Mouse (Mus musculus): ENCODE results near the gene Pde4b. TPM values are rescaled to one million over a fixed set of nuclear protein-coding genes. Genes with fewer than 3 reads are reported as not detected.

The Pde4b gene
- polyA plus RNA-seq, 1 experiment from 2014 or later: 21.8 TPM

DNA sequence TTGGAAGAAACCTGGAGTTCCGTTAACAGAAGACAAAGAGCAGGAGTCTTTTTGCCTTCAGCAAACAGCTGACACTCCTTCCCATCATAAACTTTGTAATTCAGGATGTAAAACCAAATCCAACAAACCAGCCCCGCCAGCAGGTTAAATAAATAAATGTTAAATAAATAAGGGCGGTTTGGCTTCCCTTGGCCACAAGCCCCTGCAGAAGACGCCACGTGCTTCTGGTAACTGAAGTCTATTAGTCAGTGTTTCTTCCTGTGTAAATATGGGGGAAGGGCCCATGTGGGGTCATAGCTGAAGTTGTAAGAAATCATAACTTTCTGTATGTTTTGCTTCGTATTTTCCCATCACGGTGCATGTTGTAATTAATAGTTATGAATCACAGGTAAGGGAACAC, 440.0 kb downstream of the Pde4b start:
- Histone ChIP-seq H3K4me2 (no peak overlapping the region), H3K4me1 (replicated peaks) (no peaks in the 10 kb centered on the region), H3K4me3 (no peak overlapping the region), H3K27me3 (no peaks in the 10 kb centered on the region), H3K27ac (replicated peaks) (no peak overlapping the region), H3K9ac (no peak overlapping the region), H3K36me3 (no peaks in the 10 kb centered on the region), H3K9me3 (no peaks in the 10 kb centered on the region)
- WGBS: 80% methylated on average over 7 of the region's 7 CpGs
- ATAC-seq (ENCODE audit: low read depth): no peak

DNA sequence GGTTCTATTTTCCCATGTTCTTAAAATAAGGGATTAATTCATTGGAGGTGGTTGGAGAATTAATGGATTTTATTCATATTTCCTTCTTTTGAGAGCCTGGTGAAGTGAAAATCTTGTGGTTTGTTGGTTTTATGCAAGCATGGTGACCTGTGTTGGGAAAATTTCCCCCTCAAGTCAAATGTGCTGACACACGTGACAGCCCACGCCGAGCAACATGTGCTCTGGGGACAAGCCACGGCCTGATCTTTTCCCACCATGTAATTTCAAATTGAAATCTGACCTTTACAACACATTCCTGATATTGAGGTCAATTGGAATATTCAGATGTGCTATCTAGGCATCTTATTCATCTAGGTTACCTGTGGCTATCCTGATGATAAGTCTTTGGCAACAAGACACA, 443.5 kb downstream of the Pde4b start:
- Histone ChIP-seq H3K4me1 (replicated peaks) (peaks cover 14% of the 10 kb centered on the region), H3K27me3 (no peaks in the 10 kb centered on the region), H3K36me3 (no peaks in the 10 kb centered on the region), H3K4me3 (no peak overlapping the region), H3K9me3 (no peaks in the 10 kb centered on the region), H3K9ac (no peak overlapping the region), H3K27ac (replicated peaks) (no peak overlapping the region), H3K4me2 (no peak overlapping the region)
- WGBS: 92% methylated on average over 4 of the region's 4 CpGs
- no peak for ATAC-seq (ENCODE audit: low read depth)

DNA sequence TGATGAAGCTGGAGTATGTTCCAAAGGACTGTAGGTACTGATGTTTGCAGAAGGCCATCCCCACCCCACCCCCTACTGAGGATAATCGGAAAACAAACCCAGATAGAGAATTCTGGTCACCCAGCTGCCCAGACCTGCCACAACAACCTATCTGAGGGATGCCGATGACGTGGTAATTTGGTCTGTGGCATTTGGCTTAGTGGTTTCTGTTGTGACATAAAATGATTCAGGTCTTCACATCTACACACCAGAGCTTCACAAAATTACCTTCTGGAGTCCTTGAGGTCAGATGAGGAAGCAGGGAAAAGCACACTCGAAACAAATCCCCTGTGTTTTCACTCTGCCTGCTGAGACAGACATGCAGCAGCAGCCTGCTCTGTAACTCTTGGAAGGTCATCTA, 444.4 kb downstream of the Pde4b start:
- no peaks in the 10 kb centered on the region for H3K27me3 ChIP-seq
- no peak overlapping the region for H3K9ac ChIP-seq
- no peak overlapping the region for H3K4me2 ChIP-seq
- H3K27ac ChIP-seq (replicated peaks): no peak overlapping the region
- no peak for ATAC-seq (ENCODE audit: low read depth)
- peaks cover 14% of the 10 kb centered on the region for H3K4me1 ChIP-seq (replicated peaks)
- H3K36me3 ChIP-seq: no peaks in the 10 kb centered on the region
- H3K9me3 ChIP-seq: no peaks in the 10 kb centered on the region
- 76% methylated on average over 4 of the region's 4 CpGs for WGBS
- no peak overlapping the region for H3K4me3 ChIP-seq

DNA sequence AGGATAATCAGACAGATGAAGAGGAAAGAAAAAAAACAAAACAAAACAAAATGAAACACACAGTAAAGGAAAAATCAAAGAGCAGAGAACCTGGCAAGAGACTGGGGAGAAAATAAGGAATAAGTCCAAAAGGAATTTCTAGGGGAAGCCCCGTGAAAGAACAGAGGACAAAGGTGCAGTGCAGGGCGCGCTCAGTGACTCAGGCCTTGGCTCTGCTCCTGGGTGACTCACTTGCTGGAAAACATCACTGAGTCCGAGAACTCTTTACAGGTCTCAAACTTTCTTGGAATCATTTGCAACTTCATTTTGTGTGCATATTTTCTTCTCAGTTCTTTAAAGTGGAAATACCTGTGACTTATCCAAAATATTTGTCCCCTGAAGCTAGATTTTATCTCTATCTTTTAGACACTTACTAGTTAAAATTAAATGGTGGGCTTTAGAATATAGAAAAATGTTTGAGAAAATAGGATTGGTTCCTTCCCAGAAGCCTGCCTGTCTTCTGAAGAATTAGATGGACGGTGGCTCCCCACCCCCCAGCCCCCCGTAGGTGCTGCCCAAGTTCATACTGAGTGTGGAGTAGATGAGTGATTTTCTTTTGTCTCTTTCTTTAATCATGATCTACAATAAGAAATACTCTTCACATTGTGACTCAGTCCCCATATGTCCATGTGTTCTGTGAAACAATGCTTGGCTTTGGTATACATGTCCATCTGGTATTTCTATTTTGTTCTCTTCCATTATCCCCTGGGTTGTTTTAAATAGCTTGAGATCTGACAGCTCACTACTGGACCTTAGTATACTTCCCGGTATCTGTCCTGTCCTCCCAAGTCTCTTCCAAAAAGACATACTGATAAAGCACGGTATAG, 446.1 kb downstream of the Pde4b start:
- Histone ChIP-seq H3K36me3 (no peaks in the 10 kb centered on the region), H3K27me3 (no peaks in the 10 kb centered on the region), H3K4me3 (no peak overlapping the region), H3K4me1 (replicated peaks) (peaks cover 14% of the 10 kb centered on the region), H3K4me2 (no peak overlapping the region), H3K9ac (no peak overlapping the region), H3K9me3 (no peaks in the 10 kb centered on the region), H3K27ac (replicated peaks) (peak overlapping the region; percentile 47)
- ATAC-seq (ENCODE audit: low read depth): peak; percentile 27
- 68% methylated on average over 8 of the region's 8 CpGs for WGBS

DNA sequence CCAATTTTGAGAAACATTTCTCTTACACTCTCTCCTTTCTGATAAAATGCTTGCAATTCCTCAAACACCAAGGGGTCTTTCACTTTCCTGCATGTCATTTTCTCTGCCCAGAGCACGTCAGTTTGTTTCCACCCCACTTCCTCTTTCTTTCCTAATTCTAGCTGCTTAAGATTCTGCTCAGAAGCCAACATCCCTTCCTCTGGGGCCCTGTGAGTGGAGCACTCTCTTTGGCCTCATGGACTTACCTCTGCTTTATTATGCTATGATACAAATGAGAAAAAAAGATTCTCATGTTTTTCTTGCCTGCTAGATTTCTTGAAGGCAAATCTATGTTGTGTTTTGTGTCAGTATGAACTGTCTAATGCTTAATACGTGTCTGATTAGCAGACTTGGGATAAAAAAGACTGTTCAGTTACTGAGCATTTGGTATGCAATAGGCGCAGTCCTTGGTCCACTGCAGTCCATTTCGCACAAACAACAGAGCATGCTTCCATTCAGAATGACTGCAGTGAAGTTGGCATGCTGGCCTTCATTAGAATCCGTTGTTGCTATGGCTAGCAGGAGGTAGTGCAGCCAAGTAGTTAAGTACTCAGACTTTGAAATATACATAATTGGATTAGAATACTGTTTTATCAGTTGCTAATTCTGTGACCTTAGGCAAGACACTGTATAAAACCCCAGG, 446.8 kb downstream of the Pde4b start:
- Histone ChIP-seq H3K27me3 (no peaks in the 10 kb centered on the region), H3K4me2 (no peak overlapping the region), H3K4me1 (replicated peaks) (peaks cover 14% of the 10 kb centered on the region), H3K9me3 (no peaks in the 10 kb centered on the region), H3K4me3 (no peak overlapping the region), H3K36me3 (no peaks in the 10 kb centered on the region), H3K27ac (replicated peaks) (peak overlapping the region; percentile 70), H3K9ac (no peak overlapping the region)
- ATAC-seq (ENCODE audit: low read depth): peak; percentile 88
- WGBS: 43% methylated on average over 5 of the region's 5 CpGs

DNA sequence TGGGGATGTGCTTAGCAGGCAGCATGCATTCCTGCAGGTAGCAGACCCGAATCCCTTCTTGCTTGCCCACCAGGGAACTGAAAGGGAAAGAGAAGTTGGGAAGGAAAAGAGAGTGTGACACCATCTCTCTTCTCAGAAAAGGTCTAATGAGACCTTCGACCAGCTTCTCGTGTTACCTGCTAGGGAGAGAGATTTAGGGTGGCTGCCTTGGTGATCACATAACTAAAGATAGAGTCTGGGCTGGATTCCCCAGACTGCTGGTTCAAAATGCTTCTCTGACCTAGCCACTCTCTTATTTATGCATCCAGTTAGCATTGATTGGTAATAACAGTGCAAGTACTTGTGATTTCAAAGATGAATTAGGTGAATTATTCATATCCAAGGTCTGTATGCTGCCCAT, 448.5 kb downstream of the Pde4b start:
- Histone ChIP-seq H3K4me2 (no peak overlapping the region), H3K27ac (replicated peaks) (no peak overlapping the region), H3K4me1 (replicated peaks) (peaks cover 14% of the 10 kb centered on the region), H3K9me3 (no peaks in the 10 kb centered on the region), H3K4me3 (no peak overlapping the region), H3K36me3 (no peaks in the 10 kb centered on the region), H3K9ac (no peak overlapping the region), H3K27me3 (no peaks in the 10 kb centered on the region)
- WGBS: 80% methylated on average over 3 of the region's 3 CpGs
- ATAC-seq (ENCODE audit: low read depth): no peak

DNA sequence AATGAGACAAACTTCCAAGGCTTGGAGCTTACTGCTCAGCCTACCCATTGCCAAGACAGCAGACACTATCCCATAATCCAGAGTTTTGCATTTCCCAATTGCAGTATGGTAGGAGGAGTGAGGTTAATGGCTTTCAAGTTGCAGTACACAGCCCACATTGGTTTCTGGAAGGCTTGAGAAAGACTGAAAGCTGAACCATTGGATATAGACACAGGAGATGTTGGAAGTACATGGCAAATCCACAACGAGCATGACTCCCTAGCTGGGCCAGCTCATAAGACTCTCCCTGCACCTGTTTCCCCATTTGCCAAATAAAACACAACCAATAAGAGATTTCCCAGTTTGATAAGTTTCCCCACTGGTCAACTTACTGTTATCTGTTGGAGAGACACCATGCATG, 450.9 kb downstream of the Pde4b start:
- H3K9me3 ChIP-seq: no peaks in the 10 kb centered on the region
- H3K36me3 ChIP-seq: no peaks in the 10 kb centered on the region
- no peak for ATAC-seq (ENCODE audit: low read depth)
- WGBS: 84% methylated on average over 1 of the region's 1 CpGs
- peaks cover 14% of the 10 kb centered on the region for H3K4me1 ChIP-seq (replicated peaks)
- H3K27me3 ChIP-seq: no peaks in the 10 kb centered on the region
- no peak overlapping the region for H3K9ac ChIP-seq
- no peak overlapping the region for H3K27ac ChIP-seq (replicated peaks)
- no peak overlapping the region for H3K4me2 ChIP-seq
- no peak overlapping the region for H3K4me3 ChIP-seq

DNA sequence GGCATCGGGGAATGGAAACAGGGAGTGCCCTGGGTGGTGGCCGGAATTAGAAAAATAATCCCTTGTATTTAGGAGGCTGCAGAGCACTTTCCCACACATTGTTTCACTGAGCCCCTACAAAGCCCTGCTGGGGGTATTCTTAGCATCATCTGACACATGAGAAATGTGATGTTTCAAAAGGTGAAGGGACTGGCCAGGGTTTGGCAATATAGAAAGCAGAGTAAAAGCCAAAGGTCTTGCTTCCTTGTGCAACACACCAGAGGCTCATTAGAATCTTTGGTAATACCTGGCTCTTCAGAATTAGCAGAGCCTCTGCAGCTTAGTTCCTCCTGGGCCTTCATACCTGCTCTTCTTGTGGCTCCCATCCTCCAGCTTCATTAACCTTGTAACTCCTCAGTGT, 451.4 kb downstream of the Pde4b start:
- H3K9me3 ChIP-seq: no peaks in the 10 kb centered on the region
- no peak overlapping the region for H3K27ac ChIP-seq (replicated peaks)
- no peaks in the 10 kb centered on the region for H3K27me3 ChIP-seq
- no peak overlapping the region for H3K9ac ChIP-seq
- H3K4me2 ChIP-seq: no peak overlapping the region
- peaks cover 10% of the 10 kb centered on the region for H3K4me1 ChIP-seq (replicated peaks)
- ATAC-seq (ENCODE audit: low read depth): no peak
- WGBS: 87% methylated on average over 2 of the region's 2 CpGs
- H3K36me3 ChIP-seq: no peaks in the 10 kb centered on the region
- H3K4me3 ChIP-seq: no peak overlapping the region

DNA sequence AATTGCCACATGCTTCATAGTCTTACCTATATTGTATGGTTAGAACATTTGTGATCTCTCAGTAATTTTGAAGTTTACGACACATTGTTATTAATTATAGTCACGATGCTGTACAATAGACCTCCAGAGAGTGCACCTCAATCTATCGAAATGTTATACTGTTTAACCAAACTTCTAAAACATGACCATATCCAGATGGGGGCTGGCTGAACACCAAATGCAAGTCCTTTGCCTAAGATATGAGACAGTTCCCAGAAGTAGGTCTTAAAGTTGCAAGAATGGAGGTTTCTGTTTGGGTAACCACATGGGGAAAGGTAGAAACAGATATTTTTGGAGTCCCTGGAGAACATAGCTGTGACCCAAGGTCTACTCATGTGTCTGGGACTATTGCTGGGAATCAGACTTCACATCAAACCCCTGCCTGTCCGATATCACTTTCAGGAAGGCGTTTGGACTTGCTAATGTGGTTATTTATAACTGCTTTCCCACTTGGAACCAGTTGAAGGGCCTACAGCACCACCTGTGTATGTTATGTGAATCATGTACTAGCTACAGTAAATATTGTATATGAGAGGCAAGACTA, 452.3 kb downstream of the Pde4b start:
- no peaks in the 10 kb centered on the region for H3K36me3 ChIP-seq
- no peaks in the 10 kb centered on the region for H3K27me3 ChIP-seq
- H3K9me3 ChIP-seq: no peaks in the 10 kb centered on the region
- 84% methylated on average over 5 of the region's 5 CpGs for WGBS
- no peak for ATAC-seq (ENCODE audit: low read depth)
- H3K9ac ChIP-seq: no peak overlapping the region
- no peak overlapping the region for H3K4me3 ChIP-seq
- H3K4me2 ChIP-seq: no peak overlapping the region
- H3K4me1 ChIP-seq (replicated peaks): peaks cover 1% of the 10 kb centered on the region; the same call in 1 of the 2 replicates
- no peak overlapping the region for H3K27ac ChIP-seq (replicated peaks)

DNA sequence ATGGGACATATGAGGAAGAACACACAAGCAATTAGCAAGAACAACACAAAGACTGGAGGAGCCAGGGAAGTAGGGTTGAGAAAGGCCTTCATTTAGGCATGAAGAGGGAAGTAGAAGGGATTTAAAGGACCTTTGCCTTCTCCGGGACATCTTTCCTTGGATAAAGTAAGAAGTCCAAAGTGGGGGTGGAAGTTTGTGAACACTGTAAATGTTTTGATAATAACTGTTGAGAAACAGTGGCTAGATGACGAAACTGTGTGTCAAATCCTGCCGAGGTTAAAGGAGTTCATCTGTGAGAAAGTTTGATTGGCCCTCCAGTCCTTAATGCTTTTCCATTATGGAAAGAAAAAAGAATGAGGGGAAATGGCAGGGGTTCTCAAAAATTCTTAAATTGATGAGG, 455.6 kb downstream of the Pde4b start:
- H3K4me2 ChIP-seq: no peak overlapping the region
- no peak for ATAC-seq (ENCODE audit: low read depth)
- H3K4me1 ChIP-seq (replicated peaks): no peaks in the 10 kb centered on the region
- H3K27ac ChIP-seq (replicated peaks): no peak overlapping the region
- H3K9ac ChIP-seq: no peak overlapping the region
- H3K36me3 ChIP-seq: no peaks in the 10 kb centered on the region
- H3K4me3 ChIP-seq: no peak overlapping the region
- no peaks in the 10 kb centered on the region for H3K9me3 ChIP-seq
- H3K27me3 ChIP-seq: no peaks in the 10 kb centered on the region
- 89% methylated on average over 3 of the region's 3 CpGs for WGBS

DNA sequence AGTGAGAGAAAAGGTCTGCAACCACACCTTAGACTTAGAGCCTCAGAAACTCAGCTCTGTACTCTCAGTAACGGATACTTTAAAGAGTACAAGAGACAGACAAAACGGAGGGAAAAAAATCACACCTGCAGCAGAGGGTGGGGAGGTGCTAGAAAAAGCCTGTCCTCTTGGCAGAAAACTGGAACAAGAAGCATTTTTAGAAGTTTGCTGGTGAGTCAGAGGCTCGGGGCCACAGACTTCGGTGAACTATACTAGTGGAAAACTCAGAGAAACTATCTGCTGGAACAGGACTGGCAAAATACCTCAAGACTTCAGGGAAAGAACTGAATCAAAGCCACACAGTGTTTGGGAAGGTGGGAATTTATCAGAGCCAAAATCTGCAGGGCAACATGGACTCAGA, 457.9 kb downstream of the Pde4b start:
- H3K9ac ChIP-seq: no peak overlapping the region
- H3K36me3 ChIP-seq: no peaks in the 10 kb centered on the region
- WGBS: 88% methylated on average over 4 of the region's 4 CpGs
- H3K27ac ChIP-seq (replicated peaks): no peak overlapping the region
- no peak overlapping the region for H3K4me3 ChIP-seq
- H3K4me2 ChIP-seq: no peak overlapping the region
- no peaks in the 10 kb centered on the region for H3K9me3 ChIP-seq
- no peaks in the 10 kb centered on the region for H3K4me1 ChIP-seq (replicated peaks)
- no peak for ATAC-seq (ENCODE audit: low read depth)
- no peaks in the 10 kb centered on the region for H3K27me3 ChIP-seq

DNA sequence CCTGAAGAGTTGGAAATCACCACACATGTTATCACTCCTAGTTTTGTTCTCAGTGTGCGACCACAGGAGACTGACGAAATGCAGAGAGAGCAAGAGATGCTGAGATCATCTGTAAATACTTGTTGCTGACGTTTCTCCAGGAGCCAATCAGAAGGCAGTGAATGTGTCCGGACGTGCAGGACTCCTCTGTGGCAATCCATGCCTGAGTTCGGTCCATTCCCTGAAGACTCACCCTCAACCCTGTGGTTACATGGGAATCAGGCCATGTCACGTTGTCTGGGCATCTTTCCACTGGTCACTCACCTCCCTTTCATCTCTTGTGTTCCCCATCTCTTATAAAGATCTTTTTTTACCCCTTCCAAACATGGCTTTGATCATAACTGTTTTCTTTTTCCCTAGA, 468.2 kb downstream of the Pde4b start:
- no peaks in the 10 kb centered on the region for H3K9me3 ChIP-seq
- ATAC-seq (ENCODE audit: low read depth): no peak
- H3K4me1 ChIP-seq (replicated peaks): no peaks in the 10 kb centered on the region
- no peak overlapping the region for H3K4me3 ChIP-seq
- no peak overlapping the region for H3K27ac ChIP-seq (replicated peaks)
- H3K27me3 ChIP-seq: no peaks in the 10 kb centered on the region
- no peak overlapping the region for H3K9ac ChIP-seq
- no peak overlapping the region for H3K4me2 ChIP-seq
- 75% methylated on average over 7 of the region's 7 CpGs for WGBS
- no peaks in the 10 kb centered on the region for H3K36me3 ChIP-seq

Measured in neural tube, embryonic 13.5 days (tissue).